Mouse (Mus musculus): ENCODE measurements around the gene Gas8.

DNA sequence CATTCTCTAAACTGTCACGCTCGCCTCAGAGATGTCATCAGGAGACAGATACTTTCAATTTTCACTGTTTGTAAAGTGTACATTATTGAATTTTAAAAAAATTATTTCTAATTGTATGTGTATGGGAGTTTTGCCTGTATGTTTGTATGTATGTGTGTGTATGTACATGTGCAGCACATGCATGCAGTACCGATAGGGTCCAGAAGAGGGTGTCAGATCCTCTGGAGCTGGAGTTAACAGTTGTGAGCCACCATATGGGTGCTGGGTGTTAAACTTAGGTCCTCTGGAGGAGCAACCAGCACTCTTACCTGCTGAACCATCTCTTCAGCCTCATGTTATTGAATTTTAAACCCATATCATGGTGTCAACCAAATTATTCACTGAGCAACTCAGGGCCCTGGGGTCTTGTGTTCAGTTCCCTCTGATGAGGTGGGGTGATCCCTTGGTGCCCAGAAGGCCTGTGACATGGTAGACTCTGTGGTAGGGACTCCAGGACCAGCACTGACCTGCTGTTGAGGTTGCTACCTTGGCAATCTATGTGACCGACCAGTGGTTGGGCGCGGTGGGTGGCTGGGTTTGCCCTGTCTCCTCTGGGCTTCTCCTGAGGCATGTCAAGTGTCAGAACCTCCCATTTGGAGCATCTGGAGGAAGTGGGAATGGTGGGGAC, 14.7 kb upstream of the Gas8 start:
- TF ChIP-seq CTCF (conservative IDR thresholded peaks at IDR 0.05; ENCODE audit: low read length): peak; percentile 81
- no peak for TF ChIP-seq NANOG (IDR thresholded peaks at IDR 0.05; ENCODE audit: borderline replicate concordance, low read length)
- TF ChIP-seq POU5F1 (IDR thresholded peaks at IDR 0.05; ENCODE audit: borderline replicate concordance, low read length): no peak

Measured in E14TG2a.4 (cell line).